Mouse (Mus musculus): ENCODE results near the gene Zfp148. TPM values are rescaled to one million over a fixed set of nuclear protein-coding genes. Genes with fewer than 3 reads are reported as not detected.

Gene Zfp148
- total RNA-seq (2021): 10 to 100 TPM; 36.5 to 41.9 TPM
- long read RNA-seq, experiment 1, full-length matches to known transcripts: 10 of 14 reads
- long read RNA-seq, experiment 1, partial matches to known transcripts: 1 of 14 reads
- long read RNA-seq, experiment 1, other reads (novel, unspliced or antisense): 3 of 14 reads
- long read RNA-seq, experiment 2, full-length matches to known transcripts: 7 of 8 reads
- long read RNA-seq, experiment 2, partial matches to known transcripts: 0 of 8 reads
- long read RNA-seq, experiment 2, other reads (novel, unspliced or antisense): 1 of 8 reads

DNA sequence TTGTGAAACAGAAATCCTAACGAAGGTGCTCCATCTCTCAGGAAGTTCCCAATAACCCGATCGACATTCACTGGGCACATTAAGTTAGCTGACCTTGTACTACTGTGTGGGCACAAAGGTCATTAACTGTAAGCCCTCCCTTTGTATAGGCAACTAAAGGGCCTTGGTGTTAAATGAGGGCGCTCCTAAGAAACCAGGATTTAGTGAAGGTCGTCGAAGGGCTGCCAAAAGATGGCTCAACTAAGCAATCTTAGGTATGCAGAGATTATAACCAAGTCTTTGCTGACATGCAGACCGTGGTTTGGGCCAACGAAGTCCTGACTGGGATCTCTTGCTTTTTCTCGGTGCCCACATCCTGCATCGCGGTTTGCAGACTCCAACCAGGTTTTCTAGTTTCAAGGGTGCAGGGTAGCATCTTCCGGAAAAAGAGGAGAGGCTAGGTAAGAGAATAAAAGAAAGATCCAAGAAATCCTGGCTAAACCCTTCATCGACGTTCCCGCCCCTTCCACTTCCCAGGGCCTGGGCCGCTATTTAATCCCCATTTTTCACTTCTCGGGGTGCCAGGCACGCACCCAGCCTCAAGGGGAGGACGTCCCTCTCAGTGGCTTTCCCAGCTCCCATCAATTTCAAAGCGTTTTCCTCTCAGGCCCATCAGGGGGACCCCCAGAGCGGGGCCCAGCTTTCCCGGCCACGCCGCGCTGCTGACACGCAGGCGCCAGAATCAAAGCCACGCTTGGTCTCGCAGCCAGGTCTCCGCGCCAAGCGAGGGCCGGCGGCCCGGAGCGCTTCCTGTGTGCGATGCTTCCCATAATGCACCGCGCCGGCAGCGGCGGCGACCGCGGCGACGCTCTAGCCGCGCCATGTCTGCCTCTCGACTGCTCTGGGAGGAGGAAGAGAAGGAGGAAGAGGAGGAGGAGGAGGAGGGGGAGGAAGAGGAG, at the start of gene Zfp148:
Gene Zfp148 (plus strand): TSS at position 893 of the 938 bp plus-strand sequence.
- DNase-seq: peak; percentile 93 to 94

- no peak for DNase-seq
Measured at GRCm38 (mm10) chr16:33333015-33333414, 47.6 kb upstream of the Zfp148 start.

DNA sequence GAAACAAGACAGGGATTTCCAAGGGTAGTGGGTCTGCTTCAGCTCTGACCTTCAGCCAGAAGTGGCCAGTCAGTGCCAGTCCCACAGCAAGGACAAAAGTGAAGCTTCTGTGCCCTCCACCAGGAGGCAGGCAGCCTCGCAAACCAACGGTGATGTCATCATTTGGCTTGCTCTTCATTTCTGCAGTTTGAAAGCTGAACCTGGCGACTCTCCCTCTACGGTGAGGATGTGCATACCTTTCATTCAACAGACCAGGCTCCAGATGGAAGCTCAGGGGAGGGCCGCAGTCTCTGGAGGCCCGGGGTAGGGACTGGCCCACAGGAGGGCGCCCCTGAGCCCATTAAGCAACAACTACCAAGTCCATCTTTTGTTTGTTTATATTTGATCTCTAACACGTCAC, 43.5 kb upstream of the Zfp148 start:
- peak; percentile 76 to 77 for DNase-seq

DNA sequence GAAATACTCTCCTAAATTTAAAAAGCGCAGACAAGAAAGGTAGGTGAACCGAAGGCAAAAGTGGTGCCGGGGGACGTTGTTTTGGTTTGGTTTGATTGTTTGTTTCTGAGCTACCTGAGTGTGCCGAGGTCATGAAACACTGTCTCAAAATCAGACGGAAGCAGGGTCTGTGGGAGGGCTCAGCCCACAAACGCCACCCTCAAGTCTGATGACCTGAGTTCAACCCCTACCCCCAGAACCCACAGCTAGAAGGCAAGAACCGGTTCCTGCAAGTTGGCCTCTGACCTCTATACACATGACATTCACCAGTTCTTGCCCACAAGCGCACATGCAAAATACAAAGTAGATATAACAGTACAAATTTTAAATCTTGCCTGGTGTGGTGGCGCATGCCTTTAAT, 43.0 kb upstream of the Zfp148 start:
- no peak for DNase-seq

DNA sequence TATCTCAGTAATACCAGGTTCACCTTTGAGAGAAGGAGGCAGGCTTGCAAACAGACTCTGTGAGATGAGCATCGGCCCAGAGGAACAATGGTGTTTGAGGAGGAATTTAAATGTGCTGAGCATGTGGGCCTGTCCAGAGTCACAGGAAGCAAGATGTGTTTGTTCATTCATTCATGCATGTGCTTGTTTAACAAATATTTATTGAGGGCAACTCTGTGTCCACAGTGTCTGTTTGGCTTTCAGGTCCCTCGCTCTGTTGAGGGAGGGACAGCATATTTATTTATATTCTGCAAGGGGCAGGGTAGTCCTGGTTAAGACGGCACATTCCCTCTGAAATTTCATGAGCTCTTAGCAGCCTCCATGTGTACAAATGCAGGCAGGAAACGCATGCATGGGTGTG, 42.1 kb upstream of the Zfp148 start:
- no peak for DNase-seq

- no peak for DNase-seq
Measured at GRCm38 (mm10) chr16:33339476-33339875, 41.2 kb upstream of the Zfp148 start.

DNA sequence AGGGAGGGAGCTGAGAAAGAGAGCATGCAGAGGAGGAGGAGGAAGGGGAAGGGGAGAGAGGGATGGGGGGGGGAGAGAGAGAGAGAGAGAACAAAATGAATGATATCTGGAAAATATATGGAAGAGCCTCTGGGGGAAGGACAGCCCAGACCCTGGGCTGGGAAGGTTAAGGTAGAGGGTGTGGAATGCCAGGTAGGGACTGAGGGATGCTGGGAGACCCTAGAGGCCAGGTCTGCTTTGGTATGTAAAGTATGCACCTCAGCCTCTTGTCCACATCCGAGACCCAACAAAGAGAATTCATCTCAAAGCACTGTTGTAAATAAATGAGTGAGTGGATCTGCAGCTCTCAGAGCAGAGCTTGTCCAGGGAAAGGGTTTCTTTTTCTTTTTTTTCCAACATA, 38.3 kb upstream of the Zfp148 start:
- DNase-seq: no peak

DNA sequence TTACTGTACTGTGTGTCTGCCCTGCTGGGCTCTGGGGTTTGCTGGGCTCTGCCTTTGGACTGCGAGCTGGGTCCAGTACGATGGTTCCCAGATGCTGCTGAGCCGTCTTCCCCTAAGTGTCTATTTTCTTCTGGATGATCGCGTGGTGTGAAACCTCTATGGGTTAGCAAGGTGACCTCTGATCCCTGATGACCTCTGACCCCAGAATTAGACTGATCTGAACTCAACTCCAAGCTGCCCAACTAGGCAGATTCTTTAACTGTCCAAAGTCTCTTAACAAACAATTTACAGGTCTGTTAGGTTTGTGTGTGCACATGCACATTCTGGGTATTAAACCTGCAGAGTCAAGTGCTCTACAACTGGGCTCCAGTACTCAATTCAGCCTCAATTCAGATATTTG, 37.5 kb upstream of the Zfp148 start:
- DNase-seq: no peak

DNA sequence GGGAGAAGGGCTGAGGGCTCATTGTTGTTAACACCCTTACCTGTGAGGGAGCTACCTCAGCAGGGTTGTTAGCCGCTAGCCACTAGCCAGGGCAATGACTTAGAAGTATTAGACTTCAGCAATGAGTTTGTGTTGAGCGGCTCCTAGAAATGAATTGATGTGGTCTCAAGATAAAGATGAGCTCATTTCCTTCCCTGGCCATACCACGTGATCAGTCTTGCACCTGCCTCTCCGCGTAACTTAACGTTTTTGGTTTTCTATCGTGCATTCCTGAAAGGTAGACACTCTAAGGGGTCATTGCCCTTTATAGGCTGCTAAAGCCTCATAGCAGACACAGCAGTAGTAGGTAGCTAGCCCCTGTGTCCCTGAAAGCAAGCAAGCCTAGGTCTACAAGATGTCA, 37.0 kb upstream of the Zfp148 start:
- no peak for DNase-seq

GRCm38 (mm10) chr16:33344379-33344778, 36.3 kb upstream of the Zfp148 start:
- no peak for DNase-seq

- DNase-seq: peak; percentile 23 to 25
Measured at GRCm38 (mm10) chr16:33344875-33345274, 35.8 kb upstream of the Zfp148 start.

DNA sequence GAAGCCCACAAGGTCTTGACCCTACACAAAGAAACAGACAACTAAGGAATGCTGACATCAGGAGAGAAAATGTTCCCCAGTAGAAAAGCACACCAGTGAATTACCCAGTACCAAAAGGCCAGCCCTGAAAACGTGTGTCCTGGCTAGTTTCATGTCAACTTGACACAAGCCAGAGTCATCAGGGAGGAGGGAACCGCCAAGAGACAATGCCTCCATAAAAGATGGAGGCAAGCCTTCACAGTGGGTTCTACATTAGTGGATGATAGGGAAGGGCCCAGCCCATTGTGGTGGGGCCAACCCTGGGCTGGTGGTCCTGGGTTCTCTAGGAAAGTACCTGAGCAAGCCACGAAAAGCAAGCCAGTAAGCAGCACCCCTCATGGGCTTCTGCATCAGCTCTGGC, 34.3 kb upstream of the Zfp148 start:
- no peak for DNase-seq

DNA sequence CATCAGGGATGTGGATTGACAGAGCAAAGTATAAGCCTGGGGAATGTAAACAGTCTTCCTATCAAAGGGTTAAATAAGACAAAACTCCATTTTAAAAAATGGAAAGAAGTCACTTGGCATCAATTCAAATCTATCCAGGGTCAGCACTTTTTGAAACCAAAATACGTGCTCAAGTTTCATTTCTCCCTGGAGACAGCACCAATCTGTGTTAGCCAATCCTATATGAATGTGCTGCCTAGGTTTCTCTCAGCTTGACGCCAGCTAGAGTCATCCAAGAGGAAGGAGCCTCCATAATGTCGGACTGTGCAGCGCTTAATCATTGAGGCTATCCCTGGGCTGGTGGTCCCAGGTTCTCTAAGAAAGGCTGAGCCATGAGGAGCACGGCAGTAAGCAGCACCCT, 33.5 kb upstream of the Zfp148 start:
- peak in 1 of 2 experiments; percentile 9 for DNase-seq

- DNase-seq: no peak
Measured at GRCm38 (mm10) chr16:33357805-33358204, 22.8 kb upstream of the Zfp148 start.

GRCm38 (mm10) chr16:33365772-33366171, 14.9 kb upstream of the Zfp148 start:
- DNase-seq: peak; percentile 23 to 46

DNA sequence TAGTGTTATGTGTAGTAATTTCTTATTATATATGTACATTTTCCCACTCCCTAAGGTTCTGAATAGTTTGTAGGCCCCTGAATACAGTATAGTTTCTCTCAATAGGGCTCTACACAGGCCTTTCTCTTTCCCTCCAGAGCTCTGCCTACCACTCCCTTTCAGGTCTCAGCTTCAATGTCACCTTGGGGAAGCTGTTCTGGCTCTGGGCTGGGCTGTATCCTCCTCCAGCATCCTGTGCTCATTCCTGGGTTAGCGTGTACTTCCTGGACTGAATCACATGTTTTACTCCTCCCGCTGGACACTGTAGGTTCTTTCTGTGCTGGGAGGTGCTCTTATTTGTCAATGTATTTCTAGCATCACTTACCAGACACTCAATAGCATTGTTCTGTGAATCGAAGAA, 12.0 kb upstream of the Zfp148 start:
- DNase-seq: no peak

DNA sequence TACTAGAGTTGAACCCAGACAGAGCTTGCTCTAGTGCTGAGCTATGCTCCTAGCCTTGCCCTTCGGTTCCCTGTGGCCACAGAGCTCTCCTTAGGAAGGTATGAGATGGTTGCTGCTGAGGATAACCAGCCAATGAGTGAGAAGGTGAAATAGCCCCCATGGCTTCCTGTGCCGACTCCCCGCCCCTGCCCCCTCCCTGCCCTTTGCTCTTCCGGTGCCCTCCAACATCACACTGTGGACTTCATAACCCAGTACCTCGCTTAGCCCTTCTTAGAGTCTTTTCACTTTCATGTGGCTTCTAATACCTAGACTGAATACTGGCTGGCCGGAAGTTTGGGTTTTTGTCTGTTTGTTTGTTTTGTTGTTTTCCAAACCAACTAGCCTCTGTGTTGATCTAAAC, 9.8 kb upstream of the Zfp148 start:
- no peak for DNase-seq

GRCm38 (mm10) chr16:33372611-33373010, 8.0 kb upstream of the Zfp148 start:
- no peak for DNase-seq

DNA sequence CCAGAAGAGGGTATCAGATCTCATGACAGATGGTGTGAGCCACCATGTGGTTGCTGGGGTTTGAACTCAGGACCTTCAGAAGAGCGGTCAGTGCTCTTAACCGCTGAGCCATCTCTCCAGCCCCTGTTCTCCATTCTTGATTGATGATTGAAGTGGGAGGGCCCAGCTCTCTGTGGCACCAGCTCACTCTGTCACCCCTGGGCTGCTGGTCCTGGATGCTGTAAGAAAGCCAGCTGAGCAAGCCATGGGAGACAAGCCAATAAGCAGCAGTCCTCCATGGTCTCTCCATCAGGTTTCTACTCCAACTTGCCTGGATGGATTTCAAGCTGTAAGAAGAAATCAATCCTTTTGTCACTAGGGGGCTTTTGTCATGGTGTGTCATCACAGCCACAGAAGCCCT, 7.3 kb upstream of the Zfp148 start:
- DNase-seq: no peak

DNA sequence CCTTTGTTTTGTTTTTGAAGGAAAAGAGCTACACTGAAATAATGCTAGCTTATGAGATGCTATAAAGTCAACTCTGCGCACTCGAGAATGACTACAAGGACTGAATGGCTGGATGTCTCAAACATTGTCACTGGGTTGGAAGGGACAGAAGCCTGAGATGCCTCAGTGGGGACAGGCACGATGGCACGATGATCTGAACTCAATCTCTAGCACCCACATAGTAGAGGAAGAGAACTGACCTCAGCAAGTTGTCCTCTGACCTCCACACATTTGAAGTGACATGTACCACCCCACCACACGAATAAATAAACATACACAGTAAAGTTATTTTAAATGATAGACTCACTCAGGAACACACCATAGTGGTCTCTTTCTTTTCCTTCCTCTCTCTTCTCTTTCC, 4.4 kb upstream of the Zfp148 start:
- DNase-seq: no peak

DNA sequence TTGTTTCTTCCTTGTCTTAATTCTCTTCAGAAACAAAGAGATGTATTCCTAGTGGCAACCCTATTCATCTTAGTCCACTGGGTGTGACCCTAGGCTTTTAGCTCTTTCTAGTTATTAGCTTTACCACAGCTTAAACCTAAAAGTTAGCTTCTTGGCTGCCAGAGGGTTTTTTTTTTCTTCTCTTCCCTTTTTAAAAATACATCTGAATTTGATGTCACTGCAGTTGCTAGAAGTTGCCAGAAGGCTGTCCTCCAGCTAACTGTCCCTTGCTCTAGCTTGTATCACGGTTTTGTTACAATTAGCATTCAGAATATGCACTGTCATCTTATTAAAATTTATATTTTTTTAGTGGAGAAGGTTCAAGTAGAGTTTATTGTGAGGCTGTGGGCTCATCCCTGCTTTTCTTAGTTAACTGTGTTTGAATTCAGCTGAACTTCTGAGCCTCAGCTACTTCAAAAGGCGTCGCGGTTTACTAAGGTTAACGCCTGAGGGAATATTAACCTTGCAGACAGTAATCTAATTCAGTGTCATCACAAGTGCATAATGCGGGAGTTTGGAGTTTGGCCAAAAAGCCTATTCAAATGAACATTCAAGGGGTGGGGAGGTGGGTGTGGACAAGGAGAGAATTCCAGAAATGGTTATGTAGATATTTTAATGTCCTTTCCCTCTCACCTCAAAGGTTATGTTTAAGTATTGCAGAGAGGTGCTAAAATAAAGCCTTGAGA, 1.3 kb upstream of the Zfp148 start:
- no peak for DNase-seq

DNA sequence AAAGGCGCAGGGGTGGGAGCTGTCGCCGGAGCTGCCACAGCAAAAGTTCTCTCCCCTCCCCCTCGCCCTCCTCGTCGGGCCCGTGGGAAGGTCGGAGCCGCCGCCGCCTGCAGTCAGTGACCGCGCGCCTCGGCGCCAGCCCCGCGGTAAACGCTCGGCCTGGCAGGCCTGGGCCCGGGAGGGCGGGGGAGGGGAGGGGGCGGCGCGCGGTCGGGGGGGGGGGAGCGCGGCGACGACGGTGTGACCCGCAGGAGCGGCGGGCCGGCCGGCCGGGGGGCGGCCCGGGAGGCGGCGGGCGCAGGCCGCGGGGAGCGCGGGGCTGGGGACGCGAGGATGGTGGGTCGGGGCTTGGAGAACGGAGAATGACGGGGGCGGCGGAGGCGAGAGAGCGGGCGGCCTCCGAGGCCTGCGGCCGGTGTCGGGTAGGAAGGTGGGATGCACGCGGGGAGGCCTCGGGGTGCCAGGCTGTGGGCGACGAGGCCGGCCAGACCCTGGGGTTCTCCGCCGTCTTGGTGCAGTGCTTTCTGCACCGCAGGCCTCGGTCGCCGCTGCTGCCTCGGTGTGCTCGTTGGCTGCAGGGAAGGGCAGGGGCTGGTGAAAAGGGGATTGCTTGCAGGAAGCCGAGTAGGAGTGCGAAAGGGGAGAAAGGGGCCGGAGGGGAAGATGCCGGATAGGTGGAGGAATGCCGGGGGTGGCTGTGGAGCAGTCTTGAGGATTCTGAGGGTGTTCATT, 412 bp downstream of the Zfp148 start:
- peak; percentile 35 to 52 for DNase-seq

All from heart, adult 18-20 months (tissue).